Mouse (Mus musculus): ENCODE measurements around the gene Hnrnpu.

GRCm38 (mm10) chr1:178375381-178375780 is 37.8 kb upstream of the Hnrnpu start:
- no peak for TF ChIP-seq TAL1 (IDR thresholded peaks at IDR 0.05; ENCODE audit: low read length)
- TF ChIP-seq GATA1 (IDR thresholded peaks at IDR 0.05; ENCODE audit: low read length): no peak
